Mouse (Mus musculus): ENCODE results near the gene Amy2a1. TPM values are rescaled to one million over a fixed set of nuclear protein-coding genes. Genes with fewer than 3 reads are reported as not detected.

Amy2a1 gene
- not detected in 2 replicates for polyA plus RNA-seq (2015; fragmentation: Nextera tagmentation; extraction: Ambion mirVana)

DNA sequence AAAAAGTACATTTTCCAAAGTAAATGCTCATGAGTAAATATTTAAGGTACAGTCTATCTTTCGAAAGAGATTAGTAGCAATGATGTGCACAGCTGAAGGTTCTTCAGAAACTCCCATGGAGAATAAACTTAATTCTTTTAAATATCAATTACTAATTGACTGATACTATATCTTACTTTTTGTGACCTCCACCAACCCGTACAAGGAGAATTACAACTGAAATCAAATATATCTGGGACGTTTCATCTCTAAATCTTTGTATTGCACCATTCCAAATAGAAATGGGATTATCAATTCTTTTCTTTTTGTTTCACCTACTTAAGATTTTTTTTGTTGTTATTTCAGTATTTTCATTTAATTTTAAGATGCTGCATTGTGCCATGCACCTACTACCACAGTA is at the start of gene Amy2a1:
Gene Amy2a1, minus strand, starts transcription at position 101 of the 400 bp plus-strand sequence.

Other genes starting within 250 kb of the Amy2a1 start
- gene Amy2a4, start 241.0 kb downstream of the Amy2a1 start, polyA plus RNA-seq (2015; fragmentation: Nextera tagmentation; extraction: Ambion mirVana) = not detected in 2 replicates
- gene Amy2a3, start 208.4 kb downstream of the Amy2a1 start, polyA plus RNA-seq (2015; fragmentation: Nextera tagmentation; extraction: Ambion mirVana) = not detected in 2 replicates
- gene Amy2a2, start 175.8 kb downstream of the Amy2a1 start, polyA plus RNA-seq (2015; fragmentation: Nextera tagmentation; extraction: Ambion mirVana) = not detected in 2 replicates
- gene Amy1, start 74.3 kb upstream of the Amy2a1 start, polyA plus RNA-seq (2015; fragmentation: Nextera tagmentation; extraction: Ambion mirVana) = 20.5 and 20.6 TPM in 2 replicates
- gene Rnpc3, start 97.7 kb upstream of the Amy2a1 start, polyA plus RNA-seq (2015; fragmentation: Nextera tagmentation; extraction: Ambion mirVana) = 56.5 and 62.7 TPM in 2 replicates

All from neural tube, postnatal 0 days (tissue).